Mouse (Mus musculus) megakaryocyte, embryonic 14.5 days (primary cell): Measurements from ENCODE around the gene Ugp2.
"Not testable (repeated sequence)": the region's sequence is repeated elsewhere in the genome, so short reads cannot be mapped to it uniquely, and the experiment has no call there.

Experiments used
- FLI1 ChIP-seq: IDR thresholded peaks from 2 replicates; pipeline ENCODE4 v1.6.1; 2012; ENCODE audit warnings: low read length, inconsistent platforms, mixed read lengths
- GATA1 ChIP-seq: IDR thresholded peaks from 3 replicates; pipeline ENCODE4 v1.6.1; 2012; ENCODE audit warnings: mixed read lengths, low read length, inconsistent platforms, borderline replicate concordance

GRCm38 (mm10) chr11:21288153-21288552 lies 82.8 kb downstream of the Ugp2 start:
- not testable (repeated sequence) for TF ChIP-seq FLI1, GATA1
